Mouse (Mus musculus) kidney, embryonic 14.5 days (tissue): ENCODE measurements around the gene Prkcg. TPM values are rescaled to one million over a fixed set of nuclear protein-coding genes. Genes with fewer than 3 reads are reported as not detected.
"Not testable (repeated sequence)": the region's sequence is repeated elsewhere in the genome, so short reads cannot be mapped to it uniquely, and the experiment has no call there.

Experiments
- ATAC-seq: fragments of 200-750 bp; cut with Nextera tagmentation; 2 replicates; pipeline ENCODE4 v1.8.0; 2017; ENCODE audit warnings: moderate number of reproducible peaks, mild to moderate bottlenecking, moderate TSS enrichment, moderate library complexity; ENCODE audit not compliant: low FRiP score, low TSS enrichment
- H3K27ac ChIP-seq: fragments of 300-500 bp; sonication (generic); 2 replicates; pipeline ENCODE4 v1.5.1; 2014; ENCODE audit warnings: low read depth, mild to moderate bottlenecking, low read length, moderate library complexity, mixed read lengths
- H3K27me3 ChIP-seq: fragments of 300-500 bp; sonication (generic); 2 replicates; pipeline ENCODE4 v1.6.1; 2014; ENCODE audit warnings: mild to moderate bottlenecking, low read length; ENCODE audit not compliant: control insufficient read depth, insufficient read depth
- H3K36me3 ChIP-seq: fragments of 300-500 bp; sonication (generic); 2 replicates; pipeline ENCODE4 v1.6.1; 2014; ENCODE audit warnings: low read length, mixed read lengths; ENCODE audit not compliant: control insufficient read depth, insufficient read depth
- H3K4me1 ChIP-seq: fragments of 300-500 bp; sonication (generic); 2 replicates; pipeline ENCODE4 v1.6.1; 2014; ENCODE audit warnings: low read length, mixed read lengths; ENCODE audit not compliant: control insufficient read depth, insufficient read depth
- H3K4me2 ChIP-seq: fragments of 300-500 bp; sonication (generic); replicated peaks from 2 replicates; pipeline ENCODE4 v1.6.1; 2014; ENCODE audit warnings: low read depth, mild to moderate bottlenecking, low read length
- H3K4me3 ChIP-seq: fragments of 300-500 bp; sonication (generic); 2 replicates; pipeline ENCODE4 v1.5.1; 2014; ENCODE audit warnings: mild to moderate bottlenecking, low read length
- H3K9ac ChIP-seq: fragments of 300-500 bp; sonication (generic); 2 replicates; pipeline ENCODE4 v1.6.1; 2014; ENCODE audit warnings: low read depth, mild to moderate bottlenecking, low read length, moderate library complexity
- H3K9me3 ChIP-seq: fragments of 300-500 bp; sonication (generic); 2 replicates; pipeline ENCODE4 v1.6.1; 2016; ENCODE audit warnings: low read length; ENCODE audit not compliant: control insufficient read depth
- WGBS: fragments of 180-500 bp; shearing (Covaris S2); extraction: QIAGEN DNeasy Blood & Tissue Kit; methylation state at CpG from one replicate; pipeline ENCODE4 v1.1.7; 2014; 5-methylcytosine and 5-hydroxymethylcytosine counted together
- polyA plus RNA-seq: library from polyadenylated mRNA; unstranded; fragments of >200 nt; fragmentation: Nextera tagmentation; extraction: Ambion mirVana; gene quantifications from 2 replicates; pipeline ENCODE4 v1.2.1, GENCODE M21; 2014

The Prkcg gene
- polyA plus RNA-seq, 1 experiment from 2014 or later = 0.28 TPM

GRCm38 (mm10) chr7:3286036-3286435 is 2.9 kb upstream of the Prkcg start:
- Histone ChIP-seq H3K27me3 (no peaks in the 10 kb centered on the region), H3K9ac (no peak overlapping the region), H3K36me3 (no peaks in the 10 kb centered on the region), H3K4me2 (no peak overlapping the region), H3K4me1 (0 out of 2 replicates have a peak, but pooled peaks cover under 1% of the 10 kb centered on the region), H3K9me3 (no peaks in the 10 kb centered on the region), H3K4me3 (no peak overlapping the region), H3K27ac (no peak overlapping the region)
- ATAC-seq = no peak
- WGBS = 94% methylated on average over 5 of the region's 5 CpGs

- WGBS = 70% methylated on average over 7 of the region's 7 CpGs
- Histone ChIP-seq H3K4me1 (0 out of 2 replicates have a peak, but pooled peaks cover 4% of the 10 kb centered on the region), H3K36me3 (no peaks in the 10 kb centered on the region), H3K4me3 (no peak overlapping the region), H3K9me3 (no peaks in the 10 kb centered on the region), H3K27ac (no peak overlapping the region), H3K4me2 (no peak overlapping the region), H3K27me3 (no peaks in the 10 kb centered on the region), H3K9ac (no peak overlapping the region)
- ATAC-seq = no peak
Observed at GRCm38 (mm10) chr7:3287186-3287585, 1.8 kb upstream of the Prkcg start.

- no peaks in the 10 kb centered on the region for H3K9me3 ChIP-seq
- peak overlapping the region; percentile 48 for H3K4me3 ChIP-seq
- no peaks in the 10 kb centered on the region for H3K27me3 ChIP-seq
- peaks cover 12% of the 10 kb centered on the region; the same call in 1 of the 2 replicates for H3K4me1 ChIP-seq
- peak overlapping the region; percentile 68 for H3K9ac ChIP-seq
- H3K4me2 ChIP-seq = peak overlapping the region; percentile 74
- WGBS = under 1% methylated on average over 18 of the region's 18 CpGs
- H3K27ac ChIP-seq = peak overlapping the region; percentile 71; the same call in 1 of the 2 replicates
- ATAC-seq = peak; percentile 89
- no peaks in the 10 kb centered on the region for H3K36me3 ChIP-seq
Observed at GRCm38 (mm10) chr7:3290257-3291033, 1.5 kb downstream of the Prkcg start.

- H3K27me3 ChIP-seq = no peaks in the 10 kb centered on the region
- peak overlapping the region; percentile 48 for H3K4me3 ChIP-seq
- 33% methylated on average over 6 of the region's 6 CpGs for WGBS
- no peaks in the 10 kb centered on the region for H3K9me3 ChIP-seq
- peak overlapping the region; percentile 51; the same call in 1 of the 2 replicates for H3K27ac ChIP-seq
- peak overlapping the region; percentile 59 for H3K9ac ChIP-seq
- 0 out of 2 replicates have a peak, but pooled peaks cover 1% of the 10 kb centered on the region for H3K36me3 ChIP-seq
- peak overlapping the region; percentile 74 for H3K4me2 ChIP-seq
- ATAC-seq = no peak
- H3K4me1 ChIP-seq = peaks cover 12% of the 10 kb centered on the region; the same call in 1 of the 2 replicates
Observed at GRCm38 (mm10) chr7:3291197-3291596, 2.2 kb downstream of the Prkcg start.

- H3K27me3 ChIP-seq = no peaks in the 10 kb centered on the region
- no peak for ATAC-seq
- peaks cover 5% of the 10 kb centered on the region for H3K36me3 ChIP-seq
- H3K9me3 ChIP-seq = no peaks in the 10 kb centered on the region
- peaks cover 12% of the 10 kb centered on the region; the same call in 1 of the 2 replicates for H3K4me1 ChIP-seq
- H3K27ac ChIP-seq = peak overlapping the region; percentile 51
- peak overlapping the region; percentile 74 for H3K4me2 ChIP-seq
- H3K9ac ChIP-seq = no peak overlapping the region
- 58% methylated on average over 3 of the region's 3 CpGs for WGBS
- peak overlapping the region; percentile 48 for H3K4me3 ChIP-seq
Observed at GRCm38 (mm10) chr7:3291764-3292163, 2.8 kb downstream of the Prkcg start.

- H3K9ac ChIP-seq = 0 out of 2 replicates have a peak overlapping the region, but pooled peaks have one; percentile 44
- 63% methylated on average over 11 of the region's 12 CpGs for WGBS
- not testable (repeated sequence) for ATAC-seq, H3K27me3 ChIP-seq, H3K9me3 ChIP-seq, H3K36me3 ChIP-seq
- peaks cover 12% of the 10 kb centered on the region; the same call in 1 of the 2 replicates for H3K4me1 ChIP-seq
- peak overlapping the region; percentile 74 for H3K4me2 ChIP-seq
- H3K27ac ChIP-seq = peak overlapping the region; percentile 80
- H3K4me3 ChIP-seq = peak overlapping the region; percentile 48; the same call in 1 of the 2 replicates
Observed at GRCm38 (mm10) chr7:3292271-3292670, 3.3 kb downstream of the Prkcg start.

GRCm38 (mm10) chr7:3292791-3293190 is 3.8 kb downstream of the Prkcg start:
- H3K27me3 ChIP-seq = no peaks in the 10 kb centered on the region
- H3K9ac ChIP-seq = peak overlapping the region; percentile 44; the same call in 1 of the 2 replicates
- 3% methylated on average over 14 of the region's 14 CpGs for WGBS
- peaks cover 12% of the 10 kb centered on the region; the same call in 1 of the 2 replicates for H3K4me1 ChIP-seq
- peaks cover 15% of the 10 kb centered on the region for H3K36me3 ChIP-seq
- ATAC-seq = peak; percentile 83
- no peaks in the 10 kb centered on the region for H3K9me3 ChIP-seq
- peak overlapping the region; percentile 80 for H3K27ac ChIP-seq
- H3K4me2 ChIP-seq = peak overlapping the region; percentile 74
- peak overlapping the region; percentile 39 for H3K4me3 ChIP-seq

GRCm38 (mm10) chr7:3294794-3295193 is 5.8 kb downstream of the Prkcg start:
- 88% methylated on average over 1 of the region's 1 CpGs for WGBS
- H3K9ac ChIP-seq = no peak overlapping the region
- H3K27me3 ChIP-seq = no peaks in the 10 kb centered on the region
- no peak overlapping the region for H3K4me2 ChIP-seq
- no peak for ATAC-seq
- H3K9me3 ChIP-seq = no peaks in the 10 kb centered on the region
- H3K27ac ChIP-seq = no peak overlapping the region
- no peak overlapping the region for H3K4me3 ChIP-seq
- peaks cover 23% of the 10 kb centered on the region for H3K36me3 ChIP-seq
- H3K4me1 ChIP-seq = peaks cover 12% of the 10 kb centered on the region; the same call in 1 of the 2 replicates
